Mouse (Mus musculus): Measurements from ENCODE around the gene Tesk1. TPM values are rescaled to one million over a fixed set of nuclear protein-coding genes. Genes with fewer than 3 reads are reported as not detected.

The Tesk1 gene
- polyA plus RNA-seq, 1 experiment from 2014 or later, result 5.0 TPM

Other genes with a start within 250 kb of the Tesk1 start
- gene Atp8b5, start 174.8 kb upstream of the Tesk1 start, polyA plus RNA-seq (2014; fragmentation: Nextera tagmentation; extraction: Ambion mirVana), result 0.27 TPM in 1 of 2 replicates, not detected in the other
- 6.3 and 7.8 TPM in 2 replicates for gene Rusc2, start 60.0 kb upstream of the Tesk1 start, polyA plus RNA-seq (2014; fragmentation: Nextera tagmentation; extraction: Ambion mirVana)
- gene Fam166b, start 12.8 kb upstream of the Tesk1 start, polyA plus RNA-seq (2014; fragmentation: Nextera tagmentation; extraction: Ambion mirVana), result 0.23 TPM in 1 of 2 replicates, not detected in the other
- 1.8 and 3.3 TPM in 2 replicates for gene Cd72, start 12.7 kb downstream of the Tesk1 start, polyA plus RNA-seq (2014; fragmentation: Nextera tagmentation; extraction: Ambion mirVana)
- gene Sit1, start 41.8 kb downstream of the Tesk1 start, polyA plus RNA-seq (2014; fragmentation: Nextera tagmentation; extraction: Ambion mirVana), result not detected in 2 replicates
- gene Ccdc107, start 51.0 kb downstream of the Tesk1 start, polyA plus RNA-seq (2014; fragmentation: Nextera tagmentation; extraction: Ambion mirVana), result 73.6 and 75.8 TPM in 2 replicates
- 34.2 and 35.7 TPM in 2 replicates for gene Arhgef39, start 57.8 kb downstream of the Tesk1 start, polyA plus RNA-seq (2014; fragmentation: Nextera tagmentation; extraction: Ambion mirVana)
- gene Car9, start 65.0 kb downstream of the Tesk1 start, polyA plus RNA-seq (2014; fragmentation: Nextera tagmentation; extraction: Ambion mirVana), result 1.7 and 3.2 TPM in 2 replicates
- 155 and 162 TPM in 2 replicates for gene Tpm2, start 81.8 kb downstream of the Tesk1 start, polyA plus RNA-seq (2014; fragmentation: Nextera tagmentation; extraction: Ambion mirVana)
- 59.7 and 77.1 TPM in 2 replicates for gene Creb3, start 120.4 kb downstream of the Tesk1 start, polyA plus RNA-seq (2014; fragmentation: Nextera tagmentation; extraction: Ambion mirVana)
- gene Tln1, start 120.8 kb downstream of the Tesk1 start, polyA plus RNA-seq (2014; fragmentation: Nextera tagmentation; extraction: Ambion mirVana), result 74.2 and 86.2 TPM in 2 replicates
- 20.1 and 32.5 TPM in 2 replicates for gene Rgp1, start 136.8 kb downstream of the Tesk1 start, polyA plus RNA-seq (2014; fragmentation: Nextera tagmentation; extraction: Ambion mirVana)
- 14.3 and 18.4 TPM in 2 replicates for gene Gba2, start 136.9 kb downstream of the Tesk1 start, polyA plus RNA-seq (2014; fragmentation: Nextera tagmentation; extraction: Ambion mirVana)
- not detected in 2 replicates for gene Msmp, start 142.6 kb downstream of the Tesk1 start, polyA plus RNA-seq (2014; fragmentation: Nextera tagmentation; extraction: Ambion mirVana)
- gene Npr2, start 190.0 kb downstream of the Tesk1 start, polyA plus RNA-seq (2014; fragmentation: Nextera tagmentation; extraction: Ambion mirVana), result 7.2 and 7.8 TPM in 2 replicates
- 0.29 and 0.38 TPM in 2 replicates for gene Spag8, start 211.7 kb downstream of the Tesk1 start, polyA plus RNA-seq (2014; fragmentation: Nextera tagmentation; extraction: Ambion mirVana)
- gene Hint2, start 214.5 kb downstream of the Tesk1 start, polyA plus RNA-seq (2014; fragmentation: Nextera tagmentation; extraction: Ambion mirVana), result 128 and 131 TPM in 2 replicates
- 2.7 and 3.3 TPM in 2 replicates for gene Tmem8b, start 227.0 kb downstream of the Tesk1 start, polyA plus RNA-seq (2014; fragmentation: Nextera tagmentation; extraction: Ambion mirVana)
- 3.4 and 3.9 TPM in 2 replicates for gene Fam221b, start 227.2 kb downstream of the Tesk1 start, polyA plus RNA-seq (2014; fragmentation: Nextera tagmentation; extraction: Ambion mirVana)

Measured in heart, embryonic 11.5 days (tissue).